Mouse (Mus musculus) erythroblast, embryonic 14.5 days (primary cell): ENCODE data around the gene Traf3ip1. TPM values are rescaled to one million over a fixed set of nuclear protein-coding genes. Genes with fewer than 3 reads are reported as not detected.
"Not testable (repeated sequence)": the region's sequence is repeated elsewhere in the genome, so short reads cannot be mapped to it uniquely, and the experiment has no call there.

ENCODE experiments used
- H3K27me3 ChIP-seq: 2 replicates; pipeline ENCODE4 v1.6.1; 2012; ENCODE audit warnings: inconsistent platforms; ENCODE audit not compliant: control insufficient read depth
- H3K36me3 ChIP-seq: 2 replicates; pipeline ENCODE4 v1.6.1; 2012; ENCODE audit warnings: mild to moderate bottlenecking, inconsistent platforms; ENCODE audit not compliant: control insufficient read depth
- H3K4me1 ChIP-seq: 2 replicates; pipeline ENCODE4 v1.6.1; 2012; ENCODE audit warnings: inconsistent platforms; ENCODE audit not compliant: control insufficient read depth
- H3K4me3 ChIP-seq: replicated peaks from 2 replicates; pipeline ENCODE3; 2012; ENCODE audit warnings: moderate library complexity, mild to moderate bottlenecking, inconsistent platforms
- H3K9me3 ChIP-seq: 2 replicates; pipeline ENCODE4 v1.6.1; 2012; ENCODE audit warnings: low read length, inconsistent platforms, mixed read lengths; ENCODE audit not compliant: control insufficient read depth
- GATA1 ChIP-seq: IDR thresholded peaks from 2 replicates; pipeline ENCODE4 v1.6.1; 2012; ENCODE audit warnings: low read length, inconsistent platforms, mixed read lengths
- TAL1 ChIP-seq: IDR thresholded peaks from 3 replicates; pipeline ENCODE4 v1.6.1; 2012; ENCODE audit warnings: low read length, inconsistent platforms, mixed read lengths
- polyA plus RNA-seq: library from polyadenylated mRNA; stranded (reverse); fragments of >175 nt; gene quantifications from 2 replicates; pipeline ENCODE4 v1.2.3, GENCODE M21; 2012

Traf3ip1 gene
- polyA plus RNA-seq, 1 experiment: 0.45 TPM

- Histone ChIP-seq H3K27me3 (peaks cover 11% of the 10 kb centered on the region), H3K4me3 (no peak overlapping the region), H3K9me3 (no peaks in the 10 kb centered on the region), H3K36me3 (no peaks in the 10 kb centered on the region), H3K4me1 (peaks cover 35% of the 10 kb centered on the region)
- TF ChIP-seq GATA1 (no peak), TAL1 (no peak)
These were observed 33.9 kb upstream of the Traf3ip1 start for GRCm38 (mm10) chr1:91460564-91460963.

- Histone ChIP-seq H3K9me3 (no peaks in the 10 kb centered on the region), H3K27me3 (peaks cover 11% of the 10 kb centered on the region), H3K36me3 (no peaks in the 10 kb centered on the region), H3K4me1 (peaks cover 24% of the 10 kb centered on the region), H3K4me3 (no peak overlapping the region)
- TF ChIP-seq TAL1 (no peak), GATA1 (no peak)
These were observed 31.0 kb upstream of the Traf3ip1 start for GRCm38 (mm10) chr1:91463336-91463995.

- no peak for TF ChIP-seq TAL1
- Histone ChIP-seq H3K4me1 (peaks cover 16% of the 10 kb centered on the region), H3K4me3 (no peak overlapping the region), H3K9me3 (no peaks in the 10 kb centered on the region), H3K27me3 (peaks cover 11% of the 10 kb centered on the region), H3K36me3 (no peaks in the 10 kb centered on the region)
These were observed 30.0 kb upstream of the Traf3ip1 start for GRCm38 (mm10) chr1:91464436-91464835.

- H3K27me3 ChIP-seq: peaks cover 12% of the 10 kb centered on the region
- H3K4me3 ChIP-seq: no peak overlapping the region
- H3K4me1 ChIP-seq: peaks cover 8% of the 10 kb centered on the region
- no peak for TF ChIP-seq TAL1
- TF ChIP-seq GATA1: no peak
- H3K36me3 ChIP-seq: no peaks in the 10 kb centered on the region
- H3K9me3 ChIP-seq: no peaks in the 10 kb centered on the region
These were observed 29.2 kb upstream of the Traf3ip1 start for GRCm38 (mm10) chr1:91465244-91465643.

GRCm38 (mm10) chr1:91466186-91466585, 28.3 kb upstream of the Traf3ip1 start:
- no peak for TF ChIP-seq TAL1
- TF ChIP-seq GATA1: no peak
- no peaks in the 10 kb centered on the region for H3K9me3 ChIP-seq
- no peaks in the 10 kb centered on the region for H3K36me3 ChIP-seq
- H3K4me3 ChIP-seq: no peak overlapping the region
- peaks cover 2% of the 10 kb centered on the region; the same call in 1 of the 2 replicates for H3K4me1 ChIP-seq
- H3K27me3 ChIP-seq: peaks cover 6% of the 10 kb centered on the region; the same call in 1 of the 2 replicates

- Histone ChIP-seq H3K27me3 (0 out of 2 replicates have a peak, but pooled peaks cover 4% of the 10 kb centered on the region), H3K4me3 (no peak overlapping the region), H3K9me3 (no peaks in the 10 kb centered on the region), H3K36me3 (no peaks in the 10 kb centered on the region), H3K4me1 (no peaks in the 10 kb centered on the region)
- TF ChIP-seq GATA1 (no peak), TAL1 (no peak)
These were observed 24.5 kb upstream of the Traf3ip1 start for GRCm38 (mm10) chr1:91469888-91470419.

- not testable (repeated sequence) for H3K4me3 ChIP-seq, H3K9me3 ChIP-seq, H3K4me1 ChIP-seq, H3K27me3 ChIP-seq, H3K36me3 ChIP-seq
These were observed 16.3 kb upstream of the Traf3ip1 start for GRCm38 (mm10) chr1:91478145-91478544.

- H3K27me3 ChIP-seq: no peaks in the 10 kb centered on the region
- no peaks in the 10 kb centered on the region for H3K36me3 ChIP-seq
- no peak overlapping the region for H3K4me3 ChIP-seq
- H3K4me1 ChIP-seq: peaks cover 2% of the 10 kb centered on the region; the same call in 1 of the 2 replicates
- peaks cover 5% of the 10 kb centered on the region; the same call in 1 of the 2 replicates for H3K9me3 ChIP-seq
- TF ChIP-seq TAL1: no peak
- no peak for TF ChIP-seq GATA1
These were observed 15.5 kb upstream of the Traf3ip1 start for GRCm38 (mm10) chr1:91478958-91479357.

- H3K4me1 ChIP-seq: peaks cover 2% of the 10 kb centered on the region; the same call in 1 of the 2 replicates
- H3K36me3 ChIP-seq: no peaks in the 10 kb centered on the region
- TF ChIP-seq TAL1 (no peak), GATA1 (no peak)
- peaks cover 5% of the 10 kb centered on the region; the same call in 1 of the 2 replicates for H3K9me3 ChIP-seq
- no peak overlapping the region for H3K4me3 ChIP-seq
- peaks cover 5% of the 10 kb centered on the region for H3K27me3 ChIP-seq
These were observed 11.7 kb upstream of the Traf3ip1 start for GRCm38 (mm10) chr1:91482616-91483211.
